Mouse (Mus musculus) liver, embryonic 14.5 days (tissue): Measurements from ENCODE around the gene Il10ra.

ENCODE experiments used
- CTCF ChIP-seq: IDR thresholded peaks from 2 replicates; pipeline ENCODE4 v1.5.1; 2016; ENCODE audit warnings: antibody characterized with exemption, low read depth, control low read depth
- EP300 ChIP-seq: IDR thresholded peaks from 2 replicates; pipeline ENCODE4 v1.6.1; 2016; ENCODE audit warnings: antibody characterized with exemption, low read depth

- TF ChIP-seq CTCF (no peak), EP300 (no peak)
These were observed 32.2 kb downstream of the Il10ra start for GRCm38 (mm10) chr9:45236744-45237143.
